Mouse (Mus musculus) heart, postnatal 10 days (tissue): ENCODE measurements around the gene Bbs4. TPM values are rescaled to one million over a fixed set of nuclear protein-coding genes. Genes with fewer than 3 reads are reported as not detected.
A peak's percentile ranks its signal among the peaks of the same experiment; 100 is the strongest.
"Not testable (repeated sequence)": the region's sequence is repeated elsewhere in the genome, so short reads cannot be mapped to it uniquely, and the experiment has no call there.

Experiments used
- DNase-seq, 2 experiments: peaks; one replicate each; pipeline ENCODE4 v3.0.0; 2021
- intact Hi-C: fragments of 180-260 bp; cut with DNase I; formaldehyde crosslinking; loops from one replicate; pipeline ENCODE4 v1.15.1; 2025
- total RNA-seq, 2 experiments: library from RNA; stranded (reverse); gene quantifications; 2 replicates each; pipeline ENCODE4 v1.2.3; 2021

The Bbs4 gene
- total RNA-seq, result 1 to 10 TPM; 2.8 to 3.5 TPM

GRCm38 (mm10) chr9:59353253-59353639 lies at the start of gene Bbs4:
Gene Bbs4 (minus strand): TSS chr9:59353508.
- peak; percentile 94 to 96 for DNase-seq
- intact Hi-C loops, result loop anchor here (5.0 kb wide), 1 partner anchor 134 kb away; the partner anchor contains the start of gene Arih1

- peak in 1 of 2 experiments; percentile 7 for DNase-seq
- intact Hi-C loops, result no loop called here
These were observed 35.8 kb upstream of the Bbs4 start for GRCm38 (mm10) chr9:59389086-59389485.

GRCm38 (mm10) chr9:59388311-59388710 lies 35.0 kb upstream of the Bbs4 start:
- intact Hi-C loops, result no loop called here

GRCm38 (mm10) chr9:59387461-59387860 lies 34.2 kb upstream of the Bbs4 start:
- no peak for DNase-seq
- intact Hi-C loops, result no loop called here

More at GRCm38 (mm10) chr9:59388311-59388710, 35.0 kb upstream of the Bbs4 start:
- DNase-seq, result no peak

- intact Hi-C loops, result no loop called here
- no peak for DNase-seq
These were observed 22.3 kb upstream of the Bbs4 start for GRCm38 (mm10) chr9:59375626-59376025.

- intact Hi-C loops, result no loop called here
- no peak for DNase-seq
These were observed 16.3 kb upstream of the Bbs4 start for GRCm38 (mm10) chr9:59369646-59370045.

GRCm38 (mm10) chr9:59369220-59369619 lies 15.9 kb upstream of the Bbs4 start:
- no peak for DNase-seq
- intact Hi-C loops, result no loop called here

GRCm38 (mm10) chr9:59360487-59360886 lies 7.2 kb upstream of the Bbs4 start:
- intact Hi-C loops, DNase-seq: not testable (repeated sequence)

- DNase-seq, intact Hi-C loops: not testable (repeated sequence)
These were observed 4.7 kb upstream of the Bbs4 start for GRCm38 (mm10) chr9:59358041-59358440.

GRCm38 (mm10) chr9:59352586-59353252 lies 589 bp downstream of the Bbs4 start:
- intact Hi-C loops, result loop anchor here (5.0 kb wide), 1 partner anchor 135 kb away; the partner anchor contains the start of gene Arih1
- DNase-seq, result no peak

- DNase-seq, result no peak
- intact Hi-C loops, result no loop called here
These were observed 7.1 kb downstream of the Bbs4 start for GRCm38 (mm10) chr9:59346176-59346575.

- intact Hi-C loops, result loop anchor here (1.0 kb wide), 1 partner anchor 225 kb away; no protein-coding TSS in a partner anchor
- DNase-seq, result no peak
These were observed 13.3 kb downstream of the Bbs4 start for GRCm38 (mm10) chr9:59340002-59340401.

- intact Hi-C loops, result no loop called here
- no peak for DNase-seq
These were observed 14.2 kb downstream of the Bbs4 start for GRCm38 (mm10) chr9:59339107-59339506.

GRCm38 (mm10) chr9:59338411-59338810 lies 14.9 kb downstream of the Bbs4 start:
- intact Hi-C loops, result no loop called here
- DNase-seq, result no peak

- DNase-seq, result no peak
- intact Hi-C loops, result no loop called here
These were observed 15.4 kb downstream of the Bbs4 start for GRCm38 (mm10) chr9:59337889-59338288.

GRCm38 (mm10) chr9:59336539-59336938 lies 16.8 kb downstream of the Bbs4 start:
- DNase-seq, result no peak
- intact Hi-C loops, result no loop called here

GRCm38 (mm10) chr9:59330055-59330454 lies 23.3 kb downstream of the Bbs4 start:
- no peak for DNase-seq
- intact Hi-C loops, result no loop called here

- no peak for DNase-seq
- intact Hi-C loops, result no loop called here
These were observed 29.0 kb downstream of the Bbs4 start for GRCm38 (mm10) chr9:59324351-59324750.

- intact Hi-C loops, result no loop called here
- DNase-seq, result no peak
These were observed 37.1 kb downstream of the Bbs4 start for GRCm38 (mm10) chr9:59316206-59316605.

GRCm38 (mm10) chr9:59311284-59311670 lies 42.0 kb downstream of the Bbs4 start:
- no peak for DNase-seq
- intact Hi-C loops, result no loop called here

- intact Hi-C loops, result no loop called here
These were observed 42.6 kb downstream of the Bbs4 start for GRCm38 (mm10) chr9:59310582-59311283.

GRCm38 (mm10) chr9:59307890-59308289 lies 45.4 kb downstream of the Bbs4 start:
- DNase-seq, result no peak
- intact Hi-C loops, result no loop called here

More at GRCm38 (mm10) chr9:59310582-59311283, 42.6 kb downstream of the Bbs4 start:
- peak; percentile 7 to 16 for DNase-seq
